Mouse (Mus musculus) lung, adult 18-20 months (tissue): Measurements from ENCODE around the gene Usp48.

Experiments used
- DNase-seq, 2 experiments: peaks; one replicate each; pipeline ENCODE4 v3.0.0; 2022; ENCODE audit warnings: mixed read lengths in 2 of 2

Usp48 gene

GRCm38 (mm10) chr4:137692107-137692902, 98.8 kb downstream of the Usp48 start:
- DNase-seq, result no peak

GRCm38 (mm10) chr4:137695300-137695699, 101.7 kb downstream of the Usp48 start:
- DNase-seq, result peak; percentile 69 to 80

- DNase-seq, result peak in 1 of 2 experiments; percentile 54
Measured at GRCm38 (mm10) chr4:137695900-137696299, 102.3 kb downstream of the Usp48 start.

DNA sequence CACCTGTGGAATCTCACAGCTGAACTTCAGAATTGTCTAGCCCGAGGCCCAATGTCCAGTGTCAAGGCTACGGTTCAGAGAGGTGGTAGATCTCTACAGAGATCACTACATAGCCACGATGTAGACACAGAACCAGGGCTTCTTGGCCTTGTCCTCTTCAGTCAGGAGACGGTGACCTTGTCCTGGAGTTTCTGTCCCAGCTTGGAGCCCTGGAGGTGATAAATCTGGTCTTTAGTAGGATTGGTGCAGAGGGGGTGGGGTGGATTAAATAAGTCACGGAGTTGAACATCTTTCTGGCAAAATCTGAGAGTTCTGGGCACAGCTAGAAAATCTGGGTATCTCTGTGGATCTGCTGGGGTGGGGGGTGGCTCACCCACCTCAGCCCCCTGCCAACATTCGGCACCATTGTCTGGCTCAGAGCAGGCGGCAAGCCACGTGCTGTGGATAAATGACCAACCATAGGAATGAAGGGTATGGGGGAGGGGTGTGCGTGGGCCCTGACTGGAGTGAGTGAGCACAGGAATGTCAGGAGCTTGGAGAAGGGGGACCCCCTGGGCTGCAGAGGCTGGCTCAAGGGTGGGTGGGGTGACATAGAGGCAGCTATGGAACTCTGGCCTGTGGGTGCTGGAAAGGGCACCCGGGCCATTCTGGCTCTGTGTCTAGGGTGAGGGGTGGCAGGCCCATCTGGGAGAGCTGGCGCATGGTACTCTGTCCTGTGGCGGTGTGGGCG, 103.8 kb downstream of the Usp48 start:
- DNase-seq, result peak in 1 of 2 experiments; percentile 54

- peak; percentile 85 to 89 for DNase-seq
Measured at GRCm38 (mm10) chr4:137698076-137698985, 104.8 kb downstream of the Usp48 start.

GRCm38 (mm10) chr4:137699264-137700211, 106.0 kb downstream of the Usp48 start:
- DNase-seq, result no peak

- DNase-seq, result no peak
Measured at GRCm38 (mm10) chr4:137700960-137701359, 107.4 kb downstream of the Usp48 start.

GRCm38 (mm10) chr4:137703077-137703476, 109.5 kb downstream of the Usp48 start:
- DNase-seq, result no peak

GRCm38 (mm10) chr4:137704561-137704960, 111.0 kb downstream of the Usp48 start:
- no peak for DNase-seq

DNA sequence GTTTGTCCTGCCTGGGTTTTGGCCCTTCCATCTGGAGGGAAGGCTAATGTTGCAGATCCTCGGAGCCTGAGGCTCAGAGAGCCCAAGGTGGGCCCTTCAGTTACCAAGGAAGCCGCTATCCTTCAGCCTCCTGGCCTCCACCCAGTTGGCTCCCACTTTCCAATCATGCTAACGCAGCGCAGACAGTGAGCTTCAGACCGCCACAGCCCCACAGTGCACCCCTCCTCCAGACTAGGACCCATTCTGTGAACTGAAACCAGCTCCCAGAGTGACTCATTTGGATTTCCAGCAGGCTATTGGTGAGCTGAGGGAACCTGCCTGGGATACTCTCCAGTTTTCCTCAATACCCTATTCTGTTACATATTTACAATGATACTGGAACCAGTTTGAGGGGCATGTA, 111.8 kb downstream of the Usp48 start:
- no peak for DNase-seq

DNA sequence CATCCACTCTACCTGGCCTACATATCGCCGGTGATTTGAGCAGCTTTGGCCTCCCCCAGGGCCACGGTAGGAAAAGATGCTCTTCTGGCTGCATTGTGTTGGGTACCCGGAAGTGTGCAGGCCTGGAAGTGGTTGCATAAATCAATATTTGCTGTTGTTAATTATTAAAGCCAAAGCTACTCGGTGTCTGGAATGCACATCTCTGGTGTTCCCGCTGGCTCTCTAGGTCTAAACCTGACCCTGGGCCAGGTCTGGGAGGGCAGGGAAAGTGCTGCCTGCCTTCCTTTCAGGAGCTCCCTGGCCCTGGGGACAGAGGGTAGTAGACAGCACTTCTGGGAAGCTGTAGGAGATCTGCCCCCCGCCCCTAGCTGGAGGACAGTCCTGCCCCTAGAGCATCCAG, 113.0 kb downstream of the Usp48 start:
- DNase-seq, result peak; percentile 65 to 71

GRCm38 (mm10) chr4:137707216-137707990, 113.8 kb downstream of the Usp48 start:
- DNase-seq, result peak; percentile 85 to 89
